Comparison of ENCODE assay signal across 8 mouse cellular contexts in genomic region chr2:54437501-54437830, GRCm38 (mm10). TPM values are rescaled to one million over a fixed set of nuclear protein-coding genes. Genes with fewer than 3 reads are reported as not detected.
DNase-seq lines count a peak whose midpoint lies in the region; ATAC-seq lines count a peak whose summit lies in the region.

No protein-coding gene starts in this region.

- 0 out of 2 replicates have a peak overlapping the region, but pooled peaks have one; percentile 67 for H3K4me2 ChIP-seq in liver, embryonic 11.5 days
- H3K4me2 ChIP-seq in forebrain, embryonic 11.5 days (ENCODE audit: low read depth, low read length, severe bottlenecking): peak overlapping the region; percentile 92

- WGBS in liver, embryonic 11.5 days: 10% methylated on average over 9 of the region's 9 CpGs
- WGBS in forebrain, embryonic 11.5 days: under 1% methylated on average over 9 of the region's 9 CpGs

- H3K4me1 ChIP-seq in liver, embryonic 11.5 days (replicated peaks; ENCODE audit: control insufficient read depth, insufficient read depth, low read length): no peaks in the 10 kb centered on the region
- peaks cover 7% of the 10 kb centered on the region; the same call in 1 of the 2 replicates for H3K4me1 ChIP-seq in forebrain, embryonic 11.5 days (replicated peaks; ENCODE audit: control insufficient read depth, insufficient read depth, low read length)

- ATAC-seq in liver, embryonic 11.5 days (replicated peaks; ENCODE audit: low FRiP score): no peak
- ATAC-seq in forebrain, embryonic 11.5 days (replicated peaks; ENCODE audit: low FRiP score): no peak
- no peak for ATAC-seq in erythroid progenitor cell, adult 5-6 weeks (replicated peaks; ENCODE audit: low FRiP score, poor library complexity, severe bottlenecking)
- no peak for ATAC-seq in megakaryocyte progenitor cell, adult 5-6 weeks (replicated peaks; ENCODE audit: poor library complexity)

- H3K9me3 ChIP-seq in liver, embryonic 11.5 days (ENCODE audit: control insufficient read depth, low read length): no peaks in the 10 kb centered on the region
- H3K9me3 ChIP-seq in forebrain, embryonic 11.5 days (ENCODE audit: control insufficient read depth, low read length): no peaks in the 10 kb centered on the region

- no peak for DNase-seq in liver, embryonic 11.5 days (ENCODE audit: low spot score)
- no peak for DNase-seq in liver
- DNase-seq in forebrain, embryonic 11.5 days (ENCODE audit: low spot score): peak; percentile 58
- peak; percentile 28 to 42 for DNase-seq in left cerebral cortex, postnatal 36 days (ENCODE audit: low spot score in 2 of 2)
- DNase-seq in right cerebral cortex, adult 2 months (ENCODE audit: low spot score in 2 of 2): peak; percentile 39 to 45
- no peak for DNase-seq in adrenal gland, adult (ENCODE audit: inconsistent age in 2 of 2, low spot score in 1 of 2)

- intact Hi-C loops in left cerebral cortex, postnatal 36 days (cut with DNase I): no loop called here

- H3K4me3 ChIP-seq in liver, embryonic 11.5 days (ENCODE audit: low read depth, low read length): no peak overlapping the region
- H3K4me3 ChIP-seq in forebrain, embryonic 11.5 days (ENCODE audit: low read depth, low read length): peak overlapping the region; percentile 47

- no peak overlapping the region for H3K9ac ChIP-seq in liver, embryonic 11.5 days (ENCODE audit: low read depth, low read length)
- peak overlapping the region; percentile 47 for H3K9ac ChIP-seq in forebrain, embryonic 11.5 days (ENCODE audit: low read length)

- peaks cover 34% of the 10 kb centered on the region for H3K27me3 ChIP-seq in liver, embryonic 11.5 days (replicated peaks; ENCODE audit: control insufficient read depth, insufficient read depth, low read length)
- H3K27me3 ChIP-seq in forebrain, embryonic 11.5 days (ENCODE audit: control insufficient read depth, insufficient read depth, low read length): peaks cover 8% of the 10 kb centered on the region

- no peak overlapping the region for H3K27ac ChIP-seq in liver, embryonic 11.5 days (ENCODE audit: low read depth, low read length)
- H3K27ac ChIP-seq in forebrain, embryonic 11.5 days (ENCODE audit: low read depth, low read length): no peak overlapping the region

- no peaks in the 10 kb centered on the region for H3K36me3 ChIP-seq in liver, embryonic 11.5 days (ENCODE audit: control insufficient read depth, insufficient read depth, low read length)
- H3K36me3 ChIP-seq in forebrain, embryonic 11.5 days (ENCODE audit: control insufficient read depth, insufficient read depth, low read length): no peaks in the 10 kb centered on the region

RNA-seq across cellular contexts. Expression of gene Galnt13, which starts 1.3 kb away (rescaled TPM):
- polyA plus RNA-seq in liver, embryonic 11.5 days (2014; fragmentation: Nextera tagmentation; extraction: Ambion mirVana): 0.08 and 0.22 TPM in 2 replicates
- polyA plus RNA-seq in forebrain, embryonic 11.5 days (2014; fragmentation: Nextera tagmentation; extraction: Ambion mirVana): 1.3 and 1.7 TPM in 2 replicates
- total RNA-seq in left cerebral cortex, postnatal 36 days (2021): 10 to 100 TPM; 39.0 to 42.6 TPM
- not detected in 2 replicates for total RNA-seq in erythroid progenitor cell, adult 5-6 weeks (2015; ENCODE audit: low replicate concordance)
- total RNA-seq in erythroid progenitor cell, adult 5-6 weeks (2017; ENCODE audit: low replicate concordance): not detected in 2 replicates
- total RNA-seq in megakaryocyte progenitor cell, adult 5-6 weeks (2015): not detected in 2 replicates
- not detected in 2 replicates for total RNA-seq in megakaryocyte progenitor cell, adult 5-6 weeks (2017)

Comparison
In these comparisons a context has a peak if more than half of its experiments do, and no peak if none do; other contexts are left out.
1. DNase-seq: peak in forebrain, embryonic 11.5 days (single experiment), left cerebral cortex, postnatal 36 days (2 of 2) and right cerebral cortex, adult 2 months (2 of 2); none in liver, embryonic 11.5 days (single experiment), liver (single experiment) and adrenal gland, adult (0 of 2).
2. RNA of gene Galnt13, which starts 1.3 kb away (total RNA-seq): 39.0 to 42.6 TPM in left cerebral cortex, postnatal 36 days; not detected in erythroid progenitor cell, adult 5-6 weeks and not detected in megakaryocyte progenitor cell, adult 5-6 weeks; every median in the first group is over 10 times any median in the second.